Mouse (Mus musculus): ENCODE data around the gene Crhbp. TPM values are rescaled to one million over a fixed set of nuclear protein-coding genes. Genes with fewer than 3 reads are reported as not detected.
A peak's percentile ranks its signal among the peaks of the same experiment; 100 is the strongest.

The Crhbp gene
- 0.80 and 1.4 TPM in 2 replicates for polyA plus RNA-seq (2016; fragmentation: Nextera tagmentation; extraction: Ambion mirVana)

GRCm38 (mm10) chr13:95444824-95445223 is at the start of gene Crhbp:
Gene Crhbp (minus strand): TSS chr13:95444924.
- Histone ChIP-seq H3K9me3 (no peaks in the 10 kb centered on the region), H3K4me1 (peaks cover 18% of the 10 kb centered on the region), H3K27me3 (replicated peaks; ENCODE audit: low read depth, poor library complexity, severe bottlenecking) (peaks cover 52% of the 10 kb centered on the region), H3K27ac (replicated peaks) (peak within 1 kb of the TSS; percentile 51; the same call in 1 of the 2 replicates), H3K4me3 (peak within 1 kb of the TSS; percentile 62), H3K36me3 (replicated peaks) (no peaks in the 10 kb centered on the region)
- WGBS = 65% methylated on average over 11 of the region's 11 CpGs
- DNase-seq (ENCODE audit: low spot score) = no peak

GRCm38 (mm10) chr13:95493296-95493695 is 48.6 kb upstream of the Crhbp start:
- Histone ChIP-seq H3K4me1 (peaks cover 9% of the 10 kb centered on the region; the same call in 1 of the 2 replicates), H3K36me3 (replicated peaks) (no peaks in the 10 kb centered on the region), H3K27ac (replicated peaks) (0 out of 2 replicates have a peak overlapping the region, but pooled peaks have one; percentile 2), H3K4me3 (no peak overlapping the region), H3K27me3 (replicated peaks; ENCODE audit: low read depth, poor library complexity, severe bottlenecking) (no peaks in the 10 kb centered on the region), H3K9me3 (no peaks in the 10 kb centered on the region)
- WGBS = 68% methylated on average over 5 of the region's 5 CpGs
- DNase-seq (ENCODE audit: low spot score) = no peak

- no peaks in the 10 kb centered on the region for H3K36me3 ChIP-seq (replicated peaks)
- H3K27ac ChIP-seq (replicated peaks) = no peak overlapping the region
- WGBS = 75% methylated on average over 11 of the region's 11 CpGs
- H3K9me3 ChIP-seq = no peaks in the 10 kb centered on the region
- DNase-seq (ENCODE audit: low spot score) = no peak
- no peaks in the 10 kb centered on the region for H3K27me3 ChIP-seq (replicated peaks; ENCODE audit: low read depth, poor library complexity, severe bottlenecking)
- peaks cover 9% of the 10 kb centered on the region; the same call in 1 of the 2 replicates for H3K4me1 ChIP-seq
- H3K4me3 ChIP-seq = no peak overlapping the region
These were observed 46.6 kb upstream of the Crhbp start for GRCm38 (mm10) chr13:95491327-95491726.

GRCm38 (mm10) chr13:95484664-95485063 is 39.9 kb upstream of the Crhbp start:
- no peak overlapping the region for H3K27ac ChIP-seq (replicated peaks)
- H3K27me3 ChIP-seq (replicated peaks; ENCODE audit: low read depth, poor library complexity, severe bottlenecking) = peaks cover 10% of the 10 kb centered on the region; the same call in 1 of the 2 replicates
- H3K4me1 ChIP-seq = no peaks in the 10 kb centered on the region
- DNase-seq (ENCODE audit: low spot score) = no peak
- WGBS = 66% methylated on average over 5 of the region's 5 CpGs
- no peaks in the 10 kb centered on the region for H3K9me3 ChIP-seq
- no peaks in the 10 kb centered on the region for H3K36me3 ChIP-seq (replicated peaks)
- H3K4me3 ChIP-seq = no peak overlapping the region

GRCm38 (mm10) chr13:95481428-95481827 is 36.7 kb upstream of the Crhbp start:
- H3K36me3 ChIP-seq (replicated peaks) = no peaks in the 10 kb centered on the region
- no peaks in the 10 kb centered on the region for H3K4me1 ChIP-seq
- no peak overlapping the region for H3K4me3 ChIP-seq
- H3K27me3 ChIP-seq (replicated peaks; ENCODE audit: low read depth, poor library complexity, severe bottlenecking) = peaks cover 11% of the 10 kb centered on the region; the same call in 1 of the 2 replicates
- no peaks in the 10 kb centered on the region for H3K9me3 ChIP-seq
- no peak overlapping the region for H3K27ac ChIP-seq (replicated peaks)
- 22% methylated on average over 4 of the region's 4 CpGs for WGBS
- DNase-seq (ENCODE audit: low spot score) = peak; percentile 81

- H3K4me1 ChIP-seq = no peaks in the 10 kb centered on the region
- H3K36me3 ChIP-seq (replicated peaks) = no peaks in the 10 kb centered on the region
- H3K4me3 ChIP-seq = no peak within 1 kb of the TSS
- H3K9me3 ChIP-seq = no peaks in the 10 kb centered on the region
- peaks cover 11% of the 10 kb centered on the region; the same call in 1 of the 2 replicates for H3K27me3 ChIP-seq (replicated peaks; ENCODE audit: low read depth, poor library complexity, severe bottlenecking)
- H3K27ac ChIP-seq (replicated peaks) = no peak within 1 kb of the TSS
- WGBS = 89% methylated on average over 21 of the region's 21 CpGs
- DNase-seq (ENCODE audit: low spot score) = no peak
These were observed 34.1 kb upstream of the Crhbp start, which contains the start of gene S100z for GRCm38 (mm10) chr13:95478671-95479413. Gene S100z (minus strand): TSS chr13:95478721.

- Histone ChIP-seq H3K27ac (replicated peaks) (no peak overlapping the region), H3K4me1 (no peaks in the 10 kb centered on the region), H3K4me3 (no peak overlapping the region), H3K9me3 (no peaks in the 10 kb centered on the region), H3K36me3 (replicated peaks) (no peaks in the 10 kb centered on the region), H3K27me3 (replicated peaks; ENCODE audit: low read depth, poor library complexity, severe bottlenecking) (peaks cover 11% of the 10 kb centered on the region; the same call in 1 of the 2 replicates)
- 86% methylated on average over 6 of the region's 6 CpGs for WGBS
- DNase-seq (ENCODE audit: low spot score) = no peak
These were observed 32.4 kb upstream of the Crhbp start for GRCm38 (mm10) chr13:95477173-95477572.

- Histone ChIP-seq H3K36me3 (replicated peaks) (no peaks in the 10 kb centered on the region), H3K4me1 (no peaks in the 10 kb centered on the region), H3K9me3 (no peaks in the 10 kb centered on the region), H3K4me3 (no peak overlapping the region), H3K27ac (replicated peaks) (no peak overlapping the region), H3K27me3 (replicated peaks; ENCODE audit: low read depth, poor library complexity, severe bottlenecking) (0 out of 2 replicates have a peak, but pooled peaks cover 3% of the 10 kb centered on the region)
- no peak for DNase-seq (ENCODE audit: low spot score)
- 81% methylated on average over 7 of the region's 7 CpGs for WGBS
These were observed 30.4 kb upstream of the Crhbp start for GRCm38 (mm10) chr13:95475124-95475523.

GRCm38 (mm10) chr13:95474294-95474693 is 29.6 kb upstream of the Crhbp start:
- Histone ChIP-seq H3K36me3 (replicated peaks) (no peaks in the 10 kb centered on the region), H3K9me3 (no peaks in the 10 kb centered on the region), H3K4me1 (no peaks in the 10 kb centered on the region), H3K4me3 (no peak overlapping the region), H3K27ac (replicated peaks) (no peak overlapping the region), H3K27me3 (replicated peaks; ENCODE audit: low read depth, poor library complexity, severe bottlenecking) (no peaks in the 10 kb centered on the region)
- no peak for DNase-seq (ENCODE audit: low spot score)
- 86% methylated on average over 3 of the region's 3 CpGs for WGBS

GRCm38 (mm10) chr13:95470970-95471369 is 26.2 kb upstream of the Crhbp start:
- H3K4me3 ChIP-seq = no peak overlapping the region
- H3K4me1 ChIP-seq = no peaks in the 10 kb centered on the region
- no peak for DNase-seq (ENCODE audit: low spot score)
- H3K27ac ChIP-seq (replicated peaks) = no peak overlapping the region
- 61% methylated on average over 2 of the region's 2 CpGs for WGBS
- no peaks in the 10 kb centered on the region for H3K9me3 ChIP-seq
- no peaks in the 10 kb centered on the region for H3K27me3 ChIP-seq (replicated peaks; ENCODE audit: low read depth, poor library complexity, severe bottlenecking)
- H3K36me3 ChIP-seq (replicated peaks) = no peaks in the 10 kb centered on the region

- Histone ChIP-seq H3K4me3 (no peak overlapping the region), H3K27me3 (replicated peaks; ENCODE audit: low read depth, poor library complexity, severe bottlenecking) (peaks cover under 1% of the 10 kb centered on the region; the same call in 1 of the 2 replicates), H3K9me3 (no peaks in the 10 kb centered on the region), H3K36me3 (replicated peaks) (no peaks in the 10 kb centered on the region), H3K27ac (replicated peaks) (no peak overlapping the region), H3K4me1 (no peaks in the 10 kb centered on the region)
- WGBS = 72% methylated on average over 2 of the region's 2 CpGs
- no peak for DNase-seq (ENCODE audit: low spot score)
These were observed 6.8 kb upstream of the Crhbp start for GRCm38 (mm10) chr13:95451529-95451928.

- DNase-seq (ENCODE audit: low spot score) = no peak
- 93% methylated on average over 9 of the region's 9 CpGs for WGBS
- no peaks in the 10 kb centered on the region for H3K9me3 ChIP-seq
- H3K27me3 ChIP-seq (replicated peaks; ENCODE audit: low read depth, poor library complexity, severe bottlenecking) = peaks cover 9% of the 10 kb centered on the region
- no peak overlapping the region for H3K4me3 ChIP-seq
- H3K4me1 ChIP-seq = no peaks in the 10 kb centered on the region
- H3K36me3 ChIP-seq (replicated peaks) = no peaks in the 10 kb centered on the region
- H3K27ac ChIP-seq (replicated peaks) = no peak overlapping the region
These were observed 6.0 kb upstream of the Crhbp start for GRCm38 (mm10) chr13:95450636-95451210.

- H3K36me3 ChIP-seq (replicated peaks) = no peaks in the 10 kb centered on the region
- H3K27me3 ChIP-seq (replicated peaks; ENCODE audit: low read depth, poor library complexity, severe bottlenecking) = peaks cover 19% of the 10 kb centered on the region
- WGBS = 88% methylated on average over 3 of the region's 3 CpGs
- no peak for DNase-seq (ENCODE audit: low spot score)
- H3K4me3 ChIP-seq = no peak overlapping the region
- no peaks in the 10 kb centered on the region for H3K4me1 ChIP-seq
- H3K9me3 ChIP-seq = no peaks in the 10 kb centered on the region
- H3K27ac ChIP-seq (replicated peaks) = no peak overlapping the region
These were observed 5.0 kb upstream of the Crhbp start for GRCm38 (mm10) chr13:95449730-95450129.

Measured in embryonic facial prominence, embryonic 10.5 days (tissue).